Mouse (Mus musculus): ENCODE data around the gene Dnajc2. TPM values are rescaled to one million over a fixed set of nuclear protein-coding genes. Genes with fewer than 3 reads are reported as not detected.
"Not testable (repeated sequence)": the region's sequence is repeated elsewhere in the genome, so short reads cannot be mapped to it uniquely, and the experiment has no call there.

Gene Dnajc2
- total RNA-seq, 2 experiments from 2014 or later = 45.8 to 51.6 TPM

GRCm38 (mm10) chr5:21744651-21745050, 40.4 kb downstream of the Dnajc2 start:
- no peak for DNase-seq
- intact Hi-C loops (cut with DNase I) = no loop called here

- intact Hi-C loops (cut with DNase I) = no loop called here
- no peak for DNase-seq
These were observed 41.4 kb downstream of the Dnajc2 start for GRCm38 (mm10) chr5:21743606-21744005.

GRCm38 (mm10) chr5:21739881-21740280, 45.2 kb downstream of the Dnajc2 start:
- intact Hi-C loops (cut with DNase I) = loop anchor here (5.0 kb wide), 1 partner anchor 83 kb away; no protein-coding TSS in a partner anchor
- no peak for DNase-seq

GRCm38 (mm10) chr5:21739120-21739519, 45.9 kb downstream of the Dnajc2 start:
- DNase-seq = no peak
- intact Hi-C loops (cut with DNase I) = loop anchor here (5.0 kb wide), 1 partner anchor 82 kb away; no protein-coding TSS in a partner anchor

DNA sequence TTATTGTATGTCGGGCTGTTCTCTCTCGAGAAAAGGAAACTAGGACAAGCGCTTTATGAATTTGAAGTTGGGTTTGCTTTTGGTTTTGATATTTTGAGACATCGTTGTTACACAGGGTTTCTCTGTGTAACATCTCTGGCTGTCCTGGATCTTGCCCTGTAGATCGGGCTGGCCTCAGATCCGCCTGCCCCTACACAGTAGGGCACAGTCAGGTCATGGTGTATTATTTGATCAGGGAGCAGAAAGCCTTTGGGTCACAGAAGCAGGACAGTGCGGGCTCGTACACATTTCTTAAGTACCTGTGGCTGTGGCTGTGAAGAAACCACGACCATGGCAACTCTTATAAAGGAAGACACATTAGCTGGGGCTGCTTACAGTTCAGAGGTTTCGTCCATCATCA, 47.4 kb downstream of the Dnajc2 start:
- DNase-seq = no peak
- intact Hi-C loops (cut with DNase I) = loop anchor here (5.0 kb wide), 1 partner anchor 80 kb away; no protein-coding TSS in a partner anchor

DNA sequence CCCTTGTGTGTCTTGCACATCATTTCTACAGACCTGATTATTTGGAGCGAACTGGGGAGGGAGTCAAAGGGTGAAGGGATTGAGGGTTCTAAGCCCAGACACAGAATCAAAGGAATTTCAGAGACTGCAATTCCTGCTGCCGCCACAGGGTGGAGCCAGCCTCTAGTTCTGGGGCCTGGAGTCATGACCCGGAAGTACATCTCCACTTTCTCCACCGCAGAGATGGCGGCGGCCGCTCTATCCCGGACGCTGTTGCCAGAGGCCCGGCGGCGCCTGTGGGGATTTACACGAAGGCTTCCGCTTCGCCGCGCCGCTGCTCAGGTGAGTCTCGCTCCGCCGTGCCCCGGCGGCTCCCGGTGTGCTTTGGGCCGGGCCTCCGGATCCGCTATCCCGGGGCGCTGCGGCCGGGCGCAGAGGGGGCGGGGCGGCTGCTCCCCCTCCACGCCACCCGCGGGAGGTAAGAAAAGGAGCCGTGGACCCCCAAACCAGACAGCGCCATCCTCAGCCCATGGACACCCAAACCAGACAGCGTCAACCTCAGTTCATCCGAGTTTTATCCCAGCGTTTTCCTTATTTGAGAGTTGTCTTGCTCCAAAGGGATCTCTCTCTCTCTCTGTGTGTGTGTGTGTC, 48.0 kb downstream of the Dnajc2 start, which contains the start of gene Pmpcb:
Gene Pmpcb (plus strand): TSS at position 186 of the 630 bp plus-strand sequence.
- DNase-seq = peak; percentile 89
- intact Hi-C loops (cut with DNase I) = loop anchor here (5.0 kb wide), 1 partner anchor 80 kb away; no protein-coding TSS in a partner anchor

DNA sequence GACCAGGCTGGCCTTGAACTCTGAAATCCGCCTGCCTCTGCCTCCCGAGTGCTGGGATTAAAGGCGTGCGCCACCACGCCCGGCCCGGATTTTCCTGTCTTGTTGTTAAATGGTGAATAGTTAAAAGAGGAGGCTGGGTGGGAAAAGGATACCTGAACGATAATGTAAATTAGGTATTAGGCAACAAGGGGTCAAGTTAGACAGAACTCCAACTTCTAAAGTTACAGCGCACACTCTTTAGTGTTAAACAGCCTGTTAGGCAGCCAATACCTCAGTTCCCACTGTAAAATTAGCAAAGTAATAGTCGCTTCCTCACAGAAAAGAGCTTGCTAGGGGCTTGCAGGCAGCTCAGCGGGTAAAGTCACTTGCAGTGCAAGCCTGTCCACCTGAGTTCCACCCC, 49.0 kb downstream of the Dnajc2 start:
- intact Hi-C loops (cut with DNase I) = loop anchor here (5.0 kb wide), 1 partner anchor 79 kb away; no protein-coding TSS in a partner anchor
- DNase-seq = no peak

DNA sequence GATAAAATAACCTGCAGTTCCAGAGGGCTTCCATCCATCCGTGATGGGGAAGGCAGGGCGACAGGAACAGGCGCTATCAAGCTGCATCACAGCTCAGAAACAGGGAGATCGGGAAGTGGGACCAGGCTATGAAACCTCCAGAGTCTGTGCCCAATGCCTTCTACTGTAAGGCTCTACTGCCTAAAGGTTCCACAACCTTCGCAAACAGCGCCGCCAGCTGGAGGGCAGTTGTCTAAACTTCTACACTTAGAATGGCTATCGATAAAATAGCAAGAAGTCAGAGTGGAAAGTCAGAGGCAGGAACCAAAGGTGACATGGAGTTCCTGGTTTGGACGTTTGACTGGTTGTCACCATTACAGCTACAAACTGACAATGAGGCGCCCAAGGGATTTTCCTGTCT, 49.5 kb downstream of the Dnajc2 start:
- DNase-seq = peak; percentile 76
- intact Hi-C loops (cut with DNase I) = loop anchor here (5.0 kb wide), 1 partner anchor 78 kb away; no protein-coding TSS in a partner anchor

- intact Hi-C loops (cut with DNase I) = loop anchor here (5.0 kb wide), 1 partner anchor 78 kb away; no protein-coding TSS in a partner anchor
- no peak for DNase-seq
These were observed 50.0 kb downstream of the Dnajc2 start for GRCm38 (mm10) chr5:21735100-21735499.

- intact Hi-C loops (cut with DNase I) = no loop called here
- DNase-seq = peak; percentile 85
These were observed 52.1 kb downstream of the Dnajc2 start for GRCm38 (mm10) chr5:21732930-21733329.

DNA sequence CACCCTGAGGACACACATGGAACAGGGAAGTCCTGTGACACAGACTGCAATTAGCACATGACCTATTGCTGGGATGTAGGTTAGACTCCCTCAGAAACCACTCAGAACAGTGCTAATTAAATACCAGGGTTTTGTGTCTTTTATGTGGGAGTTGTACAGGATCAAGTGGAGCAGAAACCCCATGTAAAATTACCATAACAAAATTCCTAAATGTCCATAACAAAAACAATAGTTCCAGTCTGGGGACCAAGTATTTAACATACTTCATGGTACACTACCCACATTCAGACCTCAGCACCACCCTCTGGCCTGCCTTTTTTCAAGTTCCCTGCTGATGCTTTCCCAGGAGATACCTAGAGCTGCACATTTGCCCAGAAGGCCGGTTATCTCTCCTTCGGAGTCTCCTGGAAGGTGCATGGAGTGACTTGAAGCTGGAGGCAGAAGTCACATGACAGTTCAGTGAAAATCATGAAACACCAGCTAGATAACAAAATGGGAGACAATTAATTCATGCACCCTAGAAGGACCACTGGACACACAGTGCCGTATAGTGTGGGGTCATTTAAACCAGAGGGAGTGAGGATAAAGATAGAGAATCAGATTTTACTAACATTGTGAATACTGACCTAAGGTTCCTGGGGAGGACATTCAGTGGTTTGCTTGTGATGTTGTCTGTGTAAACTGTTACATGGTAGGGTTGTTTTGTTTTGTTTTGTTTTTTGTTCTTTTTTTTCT, 52.7 kb downstream of the Dnajc2 start:
- no peak for DNase-seq
- intact Hi-C loops (cut with DNase I) = no loop called here

DNA sequence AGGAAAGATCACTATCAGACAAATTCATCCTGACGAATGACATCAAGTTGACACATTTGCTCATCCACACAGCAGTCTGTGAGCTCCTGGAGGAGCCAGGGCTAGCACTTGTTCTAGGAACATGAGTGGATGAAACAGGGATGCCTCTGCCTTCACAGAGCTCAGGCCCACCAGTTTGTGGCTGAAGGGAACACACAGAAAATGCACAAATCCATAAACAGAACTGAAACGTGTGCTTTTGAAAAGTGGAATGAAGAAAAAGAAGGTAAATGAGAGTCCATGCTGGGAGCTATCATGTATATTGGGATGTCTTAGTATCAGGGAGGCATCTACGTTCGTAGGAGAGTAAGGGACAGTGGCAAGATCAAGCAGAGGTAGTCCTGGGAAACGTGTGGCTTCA, 55.9 kb downstream of the Dnajc2 start:
- DNase-seq = no peak
- intact Hi-C loops (cut with DNase I) = no loop called here

GRCm38 (mm10) chr5:21724872-21725271, 60.2 kb downstream of the Dnajc2 start:
- intact Hi-C loops (cut with DNase I) = no loop called here
- DNase-seq = no peak

- intact Hi-C loops (cut with DNase I) = no loop called here
- no peak for DNase-seq
These were observed 60.6 kb downstream of the Dnajc2 start for GRCm38 (mm10) chr5:21724427-21724826.

GRCm38 (mm10) chr5:21719209-21719608, 65.8 kb downstream of the Dnajc2 start:
- intact Hi-C loops (cut with DNase I) = no loop called here
- no peak for DNase-seq

GRCm38 (mm10) chr5:21718546-21718945, 66.5 kb downstream of the Dnajc2 start:
- DNase-seq = no peak
- intact Hi-C loops (cut with DNase I) = no loop called here

- no peak for DNase-seq
- intact Hi-C loops (cut with DNase I) = no loop called here
These were observed 67.8 kb downstream of the Dnajc2 start for GRCm38 (mm10) chr5:21717165-21717715.

DNA sequence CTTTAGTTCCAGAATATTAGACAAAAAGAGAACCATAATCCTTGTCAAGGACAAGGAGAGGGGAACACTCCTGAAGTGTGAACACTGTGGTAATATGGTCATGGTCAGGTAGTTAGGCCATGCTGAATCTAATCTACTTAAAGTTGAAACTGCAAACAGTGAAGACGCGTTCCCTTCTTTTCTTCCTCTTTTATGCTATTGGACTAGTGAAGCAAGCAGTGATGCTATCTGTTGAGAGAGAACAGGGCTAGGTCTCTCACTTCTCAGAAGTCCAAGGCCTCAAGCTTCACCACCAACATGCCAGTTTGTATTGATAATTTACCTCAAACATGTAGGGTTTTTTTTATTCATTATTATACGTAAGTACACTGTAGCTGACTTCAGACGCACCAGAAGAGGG, 70.6 kb downstream of the Dnajc2 start:
- intact Hi-C loops (cut with DNase I) = no loop called here
- no peak for DNase-seq

GRCm38 (mm10) chr5:21712127-21712715, 72.8 kb downstream of the Dnajc2 start:
- intact Hi-C loops (cut with DNase I) = no loop called here
- DNase-seq = no peak

DNA sequence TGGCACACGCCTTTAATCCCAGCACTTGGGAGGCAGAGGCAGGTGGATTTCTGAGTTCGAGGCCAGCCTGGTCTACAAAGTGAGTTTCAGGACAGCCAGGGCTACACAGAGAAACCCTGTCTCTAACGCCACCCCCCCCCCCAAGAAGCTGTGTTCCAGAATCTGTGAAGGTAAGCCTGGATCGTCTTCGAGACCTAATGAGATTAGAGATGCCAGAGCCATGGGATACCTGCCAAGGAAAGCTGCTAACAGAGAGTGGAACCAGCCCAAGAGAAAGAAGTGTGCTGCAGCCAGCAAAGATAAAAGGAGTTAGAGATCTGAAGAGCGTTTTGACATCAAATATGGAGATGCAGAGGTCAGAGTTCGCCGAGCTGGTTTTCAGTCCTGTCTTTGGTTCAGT, 77.0 kb downstream of the Dnajc2 start:
- DNase-seq; intact Hi-C loops (cut with DNase I): not testable (repeated sequence)

Measured in left cerebral cortex, postnatal 4 days (tissue).